Mouse (Mus musculus) hindlimb bud, embryonic 11.5 days (tissue): ENCODE results near the gene Rtn3.
A peak's percentile ranks its signal among the peaks of the same experiment; 100 is the strongest.

Experiments used
- DNase-seq: peaks from one replicate; pipeline ENCODE4 v3.0.0-alpha.2; 2012; ENCODE audit warnings: low read depth, low spot score; ENCODE audit errors: extremely low spot score

The Rtn3 gene

DNA sequence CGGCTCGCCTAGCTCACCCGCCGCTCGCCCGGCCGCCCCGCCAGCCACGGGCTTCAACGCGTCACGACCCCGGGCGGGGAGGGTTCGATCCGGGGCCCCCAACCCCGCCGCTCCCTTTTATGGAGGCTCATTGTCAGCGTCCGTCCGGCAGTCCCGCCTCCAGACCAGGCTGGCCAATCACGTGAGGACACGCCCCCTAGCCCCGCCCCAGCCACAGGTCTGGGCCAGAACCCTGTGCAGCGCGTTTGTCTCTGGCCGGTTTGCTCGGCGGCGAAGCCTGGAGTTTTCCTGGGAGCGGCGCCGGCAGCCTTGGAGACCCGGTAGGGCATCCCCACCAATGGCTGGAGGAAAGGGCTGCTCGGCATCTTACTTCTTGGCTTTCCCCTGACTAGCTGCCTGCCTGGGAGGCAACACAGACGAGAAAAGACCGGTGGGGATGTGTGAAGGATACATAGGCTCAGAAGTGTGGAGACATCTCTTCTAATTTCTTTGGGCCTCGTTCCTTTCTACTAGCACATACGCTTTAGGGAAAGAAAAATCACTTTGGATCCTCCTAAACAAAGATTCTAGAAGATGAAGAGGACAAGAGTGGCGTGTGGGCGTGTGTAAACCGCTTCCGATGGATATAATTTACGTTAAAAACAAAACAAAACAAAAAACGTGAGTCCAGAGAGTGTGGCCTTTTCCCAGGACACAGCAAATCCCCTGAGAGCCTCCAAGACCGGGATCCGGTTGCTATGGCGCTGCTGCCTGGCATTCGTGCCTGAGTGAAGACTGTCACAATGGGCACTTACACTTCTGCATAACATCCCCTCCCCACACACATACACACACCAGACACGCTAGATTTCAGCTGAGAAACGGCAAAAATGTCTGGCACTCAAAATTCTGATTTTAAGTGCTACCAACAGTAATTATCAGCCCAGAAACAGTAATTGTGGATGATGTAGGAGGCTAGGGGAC is 99.9 kb downstream of the Rtn3 start, which contains the start of gene Spindoc:
TSS of gene Spindoc (minus strand) at position 92 of the 963 bp plus-strand sequence.
- peak; percentile 49 for DNase-seq

- no peak for DNase-seq
These were observed 100.7 kb downstream of the Rtn3 start for GRCm38 (mm10) chr19:7382248-7382902.

DNA sequence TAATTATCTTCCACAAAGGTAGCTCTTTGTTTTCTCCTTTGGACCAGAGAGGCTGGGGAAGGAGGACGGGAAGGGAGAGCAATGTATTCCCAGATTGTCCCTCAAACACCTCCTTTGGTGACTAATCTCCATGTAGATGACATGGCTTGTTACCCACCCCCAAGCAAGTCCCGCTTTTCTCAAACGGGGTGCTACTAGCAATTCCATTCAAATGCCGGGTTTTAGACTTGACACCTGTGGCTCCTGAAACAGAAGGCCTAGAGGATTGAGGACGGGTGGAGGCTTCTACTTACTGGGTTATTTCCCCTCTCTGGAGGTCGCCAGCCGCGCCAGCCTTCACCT is 101.2 kb downstream of the Rtn3 start:
- DNase-seq = no peak

DNA sequence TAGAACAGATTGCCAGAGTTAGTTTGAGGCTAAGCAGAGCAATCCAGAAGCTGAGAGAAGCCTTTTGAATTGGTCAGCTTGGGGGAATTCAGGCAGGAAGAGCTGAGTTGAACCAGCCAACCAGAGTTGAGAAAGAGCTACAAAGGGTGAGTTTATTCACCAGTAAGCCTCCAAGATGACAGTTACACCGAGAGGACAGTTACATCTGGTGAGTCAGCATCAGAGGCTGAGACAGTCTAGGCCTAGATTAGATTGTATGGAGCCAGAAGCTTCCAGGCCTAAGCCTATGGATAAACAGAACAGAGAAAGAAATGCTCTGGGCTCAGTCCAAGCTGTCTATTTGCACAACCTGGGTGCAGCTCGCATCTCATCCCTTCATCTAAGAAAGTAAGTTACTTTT is 105.4 kb downstream of the Rtn3 start:
- DNase-seq = no peak
